Mouse (Mus musculus) hindbrain, embryonic 13.5 days (tissue): ENCODE results near the gene Ergic2. TPM values are rescaled to one million over a fixed set of nuclear protein-coding genes. Genes with fewer than 3 reads are reported as not detected.

Experiments
- ATAC-seq: fragments of 200-750 bp; cut with Nextera tagmentation; 2 replicates; pipeline ENCODE4 v1.8.0; 2017; ENCODE audit warnings: moderate TSS enrichment; ENCODE audit not compliant: low FRiP score
- H3K27ac ChIP-seq: fragments of 300-500 bp; sonication (generic); 2 replicates; pipeline ENCODE4 v1.5.1; 2015; ENCODE audit warnings: inconsistent platforms, mild to moderate bottlenecking, moderate library complexity
- H3K27me3 ChIP-seq: fragments of 300-500 bp; sonication (generic); 2 replicates; pipeline ENCODE4 v1.6.1; 2015; ENCODE audit warnings: mild to moderate bottlenecking, inconsistent platforms
- H3K36me3 ChIP-seq: fragments of 300-500 bp; sonication (generic); 2 replicates; pipeline ENCODE4 v1.6.1; 2015; ENCODE audit warnings: mild to moderate bottlenecking, inconsistent platforms
- H3K4me1 ChIP-seq: fragments of 300-500 bp; sonication (generic); replicated peaks from 2 replicates; pipeline ENCODE4 v1.6.1; 2015; ENCODE audit warnings: inconsistent platforms
- H3K4me2 ChIP-seq: fragments of 300-500 bp; sonication (generic); 2 replicates; pipeline ENCODE4 v1.6.1; 2015; ENCODE audit warnings: inconsistent platforms, mild to moderate bottlenecking, moderate library complexity
- H3K4me3 ChIP-seq: fragments of 300-500 bp; sonication (generic); 2 replicates; pipeline ENCODE4 v1.5.1; 2015; ENCODE audit warnings: mild to moderate bottlenecking, inconsistent platforms
- H3K9ac ChIP-seq: fragments of 300-500 bp; sonication (generic); 2 replicates; pipeline ENCODE4 v1.6.1; 2015; ENCODE audit warnings: mild to moderate bottlenecking, inconsistent platforms
- H3K9me3 ChIP-seq: fragments of 300-500 bp; sonication (generic); 2 replicates; pipeline ENCODE4 v1.6.1; 2016; ENCODE audit warnings: inconsistent platforms
- WGBS: fragments of 180-500 bp; shearing (Covaris S2); methylation state at CpG from one replicate; pipeline ENCODE4 v1.1.7; 2015; 5-methylcytosine and 5-hydroxymethylcytosine counted together
- polyA plus RNA-seq: library from polyadenylated mRNA; unstranded; fragments of >200 nt; fragmentation: Nextera tagmentation; extraction: Ambion mirVana; gene quantifications from 2 replicates; pipeline ENCODE4 v1.2.1, GENCODE M21; 2015

Gene Ergic2
- polyA plus RNA-seq, 1 experiment from 2014 or later, result 232 TPM

DNA sequence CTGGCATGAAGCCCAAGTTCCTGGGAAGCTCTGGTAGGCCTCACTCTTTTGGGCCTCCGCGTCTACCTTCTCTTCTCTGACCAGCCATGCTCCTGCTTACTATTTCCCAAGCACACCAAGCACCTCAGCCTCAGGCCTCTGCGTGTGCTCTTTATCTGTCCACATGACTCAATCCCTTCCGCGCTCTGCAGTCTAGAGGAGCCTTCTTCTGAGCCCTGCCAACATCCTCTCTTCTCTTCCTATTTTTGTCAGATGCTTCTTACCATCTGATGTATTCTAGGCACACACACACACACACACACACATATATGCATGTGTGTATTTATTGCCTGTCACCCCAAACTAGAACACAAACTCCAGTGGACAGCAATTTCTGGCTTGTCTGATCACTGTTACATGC is 29.5 kb upstream of the Ergic2 start:
- H3K9ac ChIP-seq, result no peak overlapping the region
- peaks cover 3% of the 10 kb centered on the region; the same call in 1 of the 2 replicates for H3K36me3 ChIP-seq
- H3K4me2 ChIP-seq, result no peak overlapping the region
- H3K4me3 ChIP-seq, result no peak overlapping the region
- H3K27ac ChIP-seq, result no peak overlapping the region
- no peaks in the 10 kb centered on the region for H3K9me3 ChIP-seq
- WGBS, result 91% methylated on average over 5 of the region's 5 CpGs
- H3K4me1 ChIP-seq, result no peaks in the 10 kb centered on the region
- ATAC-seq, result no peak
- no peaks in the 10 kb centered on the region for H3K27me3 ChIP-seq

GRCm38 (mm10) chr6:148239311-148239710 is 27.1 kb upstream of the Ergic2 start:
- H3K4me3 ChIP-seq, result no peak overlapping the region
- ATAC-seq, result no peak
- H3K36me3 ChIP-seq, result peaks cover 3% of the 10 kb centered on the region; the same call in 1 of the 2 replicates
- no peaks in the 10 kb centered on the region for H3K4me1 ChIP-seq
- no peak overlapping the region for H3K9ac ChIP-seq
- 97% methylated on average over 1 of the region's 1 CpGs for WGBS
- H3K4me2 ChIP-seq, result no peak overlapping the region
- H3K9me3 ChIP-seq, result no peaks in the 10 kb centered on the region
- no peak overlapping the region for H3K27ac ChIP-seq
- H3K27me3 ChIP-seq, result no peaks in the 10 kb centered on the region

DNA sequence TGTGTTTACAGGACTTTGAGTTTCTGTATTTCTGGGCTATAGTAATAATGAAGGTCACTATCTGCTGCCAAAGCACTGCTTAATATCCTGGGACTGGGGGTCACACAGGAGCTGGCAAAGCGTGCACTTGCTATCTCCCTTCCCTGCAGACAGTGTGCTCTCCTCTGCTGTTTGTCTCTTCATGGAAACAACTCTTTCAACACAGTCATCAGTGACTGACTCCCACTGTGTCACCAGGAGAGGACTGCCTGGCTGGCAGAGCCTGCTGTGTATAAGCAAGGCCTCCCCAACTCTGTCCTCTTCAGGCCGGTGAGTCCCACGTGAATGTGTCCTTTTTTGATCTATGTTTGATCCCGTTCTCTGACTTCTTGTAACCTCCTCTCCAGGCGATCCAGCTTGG is 25.3 kb upstream of the Ergic2 start:
- Histone ChIP-seq H3K9ac (no peak overlapping the region), H3K36me3 (no peaks in the 10 kb centered on the region), H3K4me3 (no peak overlapping the region), H3K9me3 (no peaks in the 10 kb centered on the region), H3K4me2 (no peak overlapping the region), H3K27me3 (no peaks in the 10 kb centered on the region), H3K4me1 (no peaks in the 10 kb centered on the region), H3K27ac (no peak overlapping the region)
- ATAC-seq, result no peak
- 66% methylated on average over 5 of the region's 5 CpGs for WGBS

- no peak for ATAC-seq
- Histone ChIP-seq H3K36me3 (no peaks in the 10 kb centered on the region), H3K4me1 (no peaks in the 10 kb centered on the region), H3K27me3 (no peaks in the 10 kb centered on the region), H3K9me3 (no peaks in the 10 kb centered on the region), H3K27ac (no peak overlapping the region), H3K4me3 (no peak overlapping the region), H3K9ac (no peak overlapping the region), H3K4me2 (no peak overlapping the region)
- WGBS, result 75% methylated on average over 3 of the region's 3 CpGs
Measured at GRCm38 (mm10) chr6:148234105-148234828, 22.1 kb upstream of the Ergic2 start.

GRCm38 (mm10) chr6:148227542-148227941 is 15.4 kb upstream of the Ergic2 start:
- Histone ChIP-seq H3K4me2 (no peak overlapping the region), H3K9ac (no peak overlapping the region), H3K9me3 (no peaks in the 10 kb centered on the region), H3K4me3 (no peak overlapping the region), H3K27me3 (no peaks in the 10 kb centered on the region), H3K27ac (no peak overlapping the region), H3K4me1 (no peaks in the 10 kb centered on the region), H3K36me3 (no peaks in the 10 kb centered on the region)
- ATAC-seq, result no peak
- WGBS, result 68% methylated on average over 3 of the region's 3 CpGs

DNA sequence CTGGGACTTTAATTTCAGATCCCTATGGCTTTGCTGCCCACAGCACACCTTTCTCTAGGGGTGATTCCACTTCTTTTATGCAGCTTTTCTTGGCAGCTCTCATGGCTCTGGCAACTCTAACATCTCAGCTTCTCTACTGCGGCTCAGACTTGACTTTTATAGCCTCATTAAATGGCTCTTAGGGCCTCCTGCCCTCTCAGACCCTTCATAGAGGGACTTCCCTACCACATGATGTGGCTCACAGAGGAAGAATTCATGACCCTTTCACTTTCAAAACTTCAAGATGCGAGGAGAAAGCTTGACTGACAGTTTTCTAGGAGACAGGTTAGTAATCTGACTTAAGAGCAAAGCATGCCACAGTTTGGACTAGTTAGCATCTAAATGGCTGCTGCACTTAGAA is 10.5 kb upstream of the Ergic2 start:
- no peak overlapping the region for H3K27ac ChIP-seq
- no peak overlapping the region for H3K4me2 ChIP-seq
- no peaks in the 10 kb centered on the region for H3K36me3 ChIP-seq
- H3K4me1 ChIP-seq, result no peaks in the 10 kb centered on the region
- WGBS, result 72% methylated on average over 2 of the region's 2 CpGs
- H3K27me3 ChIP-seq, result no peaks in the 10 kb centered on the region
- no peak for ATAC-seq
- no peak overlapping the region for H3K9ac ChIP-seq
- no peak overlapping the region for H3K4me3 ChIP-seq
- H3K9me3 ChIP-seq, result no peaks in the 10 kb centered on the region

DNA sequence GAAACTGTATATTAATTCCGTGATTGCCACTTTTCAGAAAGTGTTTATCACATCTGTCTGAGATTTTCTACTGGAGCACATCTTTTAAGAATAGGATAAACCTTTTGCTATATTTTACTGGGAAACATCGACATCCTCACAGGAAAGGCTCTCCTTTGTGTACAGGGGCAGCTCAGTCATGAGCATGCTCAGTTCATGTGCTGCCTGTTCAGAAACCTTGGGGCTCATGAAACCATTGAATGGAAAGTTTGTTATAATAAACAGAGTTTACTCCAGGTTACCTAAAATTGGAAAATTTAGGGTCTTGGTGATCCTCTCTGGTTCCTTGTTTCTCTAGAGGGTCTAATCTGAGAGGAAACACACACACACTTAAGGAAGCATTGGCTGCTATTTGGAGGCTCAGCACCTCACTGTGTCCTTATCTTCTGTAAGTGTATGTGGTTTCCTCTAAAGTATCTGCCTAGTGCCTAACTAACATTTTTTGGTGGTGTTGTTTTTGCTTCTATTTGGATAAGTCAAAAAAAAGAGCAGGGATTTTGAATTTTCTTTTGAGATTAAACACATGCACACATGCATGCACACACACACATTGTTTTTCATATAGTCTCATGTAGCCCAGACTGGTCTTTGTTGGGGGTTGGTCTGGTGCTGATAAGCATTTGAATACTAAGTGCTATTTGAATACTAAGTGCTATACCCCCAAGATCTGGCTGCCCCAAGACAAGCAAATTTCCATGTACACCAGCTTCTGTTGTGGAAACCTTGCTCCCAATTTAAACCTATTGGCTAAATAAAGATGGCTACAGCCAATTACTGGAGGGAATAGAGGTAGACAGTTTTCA is 6.3 kb upstream of the Ergic2 start:
- Histone ChIP-seq H3K4me2 (no peak overlapping the region), H3K36me3 (no peaks in the 10 kb centered on the region), H3K27me3 (no peaks in the 10 kb centered on the region), H3K9ac (no peak overlapping the region), H3K4me3 (no peak overlapping the region), H3K4me1 (no peaks in the 10 kb centered on the region), H3K9me3 (no peaks in the 10 kb centered on the region), H3K27ac (no peak overlapping the region)
- ATAC-seq, result no peak
- WGBS, result 89% methylated on average over 2 of the region's 2 CpGs

DNA sequence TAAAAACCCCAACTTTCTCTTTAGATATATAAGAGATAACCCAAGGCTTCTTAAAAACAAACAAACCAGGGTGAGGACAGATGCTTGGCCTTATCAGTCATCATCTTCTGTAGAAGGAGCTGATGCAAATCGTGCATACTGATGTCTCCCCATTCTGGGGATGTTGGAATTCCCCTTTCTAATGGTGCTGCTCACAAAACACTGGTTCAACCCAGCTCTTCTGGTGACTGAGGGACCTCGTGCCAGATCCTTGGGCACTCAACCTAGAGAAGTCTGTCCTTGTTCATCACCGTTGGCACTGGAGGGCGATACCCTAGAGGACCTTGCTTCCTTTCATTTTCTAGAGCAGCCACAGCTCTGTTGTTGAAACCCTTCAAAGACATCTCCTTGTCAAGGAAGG is 4.6 kb upstream of the Ergic2 start:
- no peaks in the 10 kb centered on the region for H3K36me3 ChIP-seq
- H3K9me3 ChIP-seq, result no peaks in the 10 kb centered on the region
- H3K27me3 ChIP-seq, result no peaks in the 10 kb centered on the region
- H3K9ac ChIP-seq, result no peak overlapping the region
- no peak for ATAC-seq
- no peak overlapping the region for H3K4me2 ChIP-seq
- WGBS, result 94% methylated on average over 4 of the region's 4 CpGs
- peaks cover 6% of the 10 kb centered on the region for H3K4me1 ChIP-seq
- no peak overlapping the region for H3K27ac ChIP-seq
- H3K4me3 ChIP-seq, result no peak overlapping the region

GRCm38 (mm10) chr6:148214765-148215164 is 2.6 kb upstream of the Ergic2 start:
- ATAC-seq, result no peak
- Histone ChIP-seq H3K4me3 (no peak overlapping the region), H3K27ac (no peak overlapping the region), H3K9me3 (no peaks in the 10 kb centered on the region), H3K4me1 (peaks cover 16% of the 10 kb centered on the region), H3K36me3 (no peaks in the 10 kb centered on the region), H3K4me2 (no peak overlapping the region), H3K9ac (no peak overlapping the region), H3K27me3 (no peaks in the 10 kb centered on the region)
- WGBS, result 11% methylated on average over 5 of the region's 5 CpGs

DNA sequence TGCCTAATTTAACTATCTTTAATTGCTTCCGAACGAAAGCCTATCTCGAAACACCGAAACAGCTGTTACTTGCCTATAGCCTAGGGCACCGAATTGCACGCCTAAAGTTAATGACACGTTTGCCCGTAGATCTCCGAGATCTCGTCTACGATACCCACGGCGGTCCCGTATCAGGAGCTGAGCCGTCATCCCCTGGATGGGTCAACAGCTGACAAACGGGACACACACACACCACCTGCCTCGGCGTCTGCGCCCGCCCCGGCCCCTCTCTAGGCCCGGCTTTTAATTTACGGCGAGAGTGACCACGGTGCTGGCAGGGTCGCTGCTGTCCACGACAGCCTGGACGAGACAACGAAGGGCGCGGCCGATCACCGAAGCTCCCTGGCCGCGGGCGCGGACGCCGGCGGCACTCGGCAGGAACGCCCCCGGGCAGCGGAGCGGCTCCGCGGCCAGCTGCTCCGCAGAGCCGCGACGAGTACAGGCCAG is 740 bp downstream of the Ergic2 start:
- Histone ChIP-seq H3K4me2 (peak overlapping the region; percentile 80), H3K4me1 (peaks cover 23% of the 10 kb centered on the region), H3K27me3 (no peaks in the 10 kb centered on the region), H3K4me3 (peak overlapping the region; percentile 94), H3K27ac (peak overlapping the region; percentile 95), H3K9ac (peak overlapping the region; percentile 98), H3K36me3 (no peaks in the 10 kb centered on the region), H3K9me3 (no peaks in the 10 kb centered on the region)
- ATAC-seq, result peak; percentile 71
- under 1% methylated on average over 50 of the region's 51 CpGs for WGBS

DNA sequence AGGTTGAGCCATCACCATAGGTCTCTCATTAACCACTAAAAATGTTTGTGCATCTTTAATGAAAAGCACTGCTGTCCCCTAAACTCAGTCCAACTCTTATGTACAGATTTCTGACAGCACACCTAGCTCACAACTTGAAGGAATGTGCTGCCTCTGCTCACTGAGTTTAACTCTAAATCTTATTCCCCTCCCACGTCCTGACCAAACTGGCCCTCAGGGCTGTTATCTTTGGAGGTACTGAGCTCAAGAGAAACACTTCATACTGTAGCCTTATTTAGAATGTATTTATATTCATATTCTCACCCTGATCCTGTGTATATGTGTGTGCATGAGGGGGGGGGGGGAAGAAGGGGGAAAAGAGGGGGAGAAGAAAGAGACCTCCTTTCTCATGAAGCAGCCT is 4.7 kb downstream of the Ergic2 start:
- ATAC-seq, result no peak
- H3K4me1 ChIP-seq, result peaks cover 17% of the 10 kb centered on the region
- no peaks in the 10 kb centered on the region for H3K9me3 ChIP-seq
- no peak overlapping the region for H3K4me2 ChIP-seq
- H3K9ac ChIP-seq, result no peak overlapping the region
- 93% methylated on average over 1 of the region's 1 CpGs for WGBS
- no peaks in the 10 kb centered on the region for H3K27me3 ChIP-seq
- no peak overlapping the region for H3K4me3 ChIP-seq
- H3K27ac ChIP-seq, result no peak overlapping the region
- peaks cover 17% of the 10 kb centered on the region for H3K36me3 ChIP-seq

DNA sequence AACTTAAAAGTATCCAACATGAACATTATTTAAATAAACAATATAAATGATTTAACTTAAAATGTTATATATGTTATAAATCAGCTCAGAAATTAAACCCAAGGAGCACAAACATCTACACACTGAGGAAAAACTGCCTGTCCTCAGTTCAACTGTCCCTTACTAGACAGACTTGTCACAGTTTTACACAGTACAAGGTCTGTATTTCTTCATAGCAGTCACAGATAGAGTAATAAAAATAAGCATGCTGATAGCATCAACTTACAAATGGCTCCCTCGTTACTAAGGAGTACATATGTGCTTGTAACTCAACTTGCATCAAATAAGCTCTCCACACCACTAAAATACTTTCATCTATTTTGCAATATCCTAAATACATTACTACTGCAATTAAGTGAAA is 7.0 kb downstream of the Ergic2 start:
- no peak overlapping the region for H3K4me3 ChIP-seq
- H3K9me3 ChIP-seq, result no peaks in the 10 kb centered on the region
- H3K9ac ChIP-seq, result no peak overlapping the region
- H3K4me2 ChIP-seq, result no peak overlapping the region
- peaks cover 7% of the 10 kb centered on the region; the same call in 1 of the 2 replicates for H3K4me1 ChIP-seq
- H3K27ac ChIP-seq, result no peak overlapping the region
- 92% methylated on average over 1 of the region's 1 CpGs for WGBS
- H3K36me3 ChIP-seq, result peaks cover 34% of the 10 kb centered on the region
- no peak for ATAC-seq
- no peaks in the 10 kb centered on the region for H3K27me3 ChIP-seq
